Mouse (Mus musculus) stomach, postnatal 0 days (tissue): ENCODE data around the gene Dnaja3.

Source experiments
- CTCF ChIP-seq: IDR thresholded peaks from 2 replicates; pipeline ENCODE4 v1.5.1; 2016; ENCODE audit warnings: antibody characterized with exemption, low read depth, mild to moderate bottlenecking, moderate library complexity
- EP300 ChIP-seq: optimal IDR thresholded peaks from 2 replicates; pipeline ENCODE3; 2016; ENCODE audit warnings: antibody characterized with exemption

GRCm38 (mm10) chr16:4701211-4701610 is 61.4 kb downstream of the Dnaja3 start:
- TF ChIP-seq CTCF (no peak), EP300 (no peak)
